Mouse (Mus musculus): ENCODE measurements at regions not wholly inside any gene's neighbourhood (a gene's known extent, or its start where the extent isn't known, plus 50 kb on each side); places are given as distances from the start of the nearest gene placed in this dataset.
A peak's percentile ranks its signal among the peaks of the same experiment; 100 is the strongest.

GRCm38 (mm10) chr13:44353899-44354298, 375.4 kb upstream of the Jarid2 start:
- Histone ChIP-seq H3K9ac (replicated peaks; ENCODE audit: low read depth, low read length) (no peak overlapping the region; the same call in 1 of the 2 replicates), H3K4me3 (ENCODE audit: low read depth, low read length) (no peak overlapping the region), H3K27me3 (ENCODE audit: control insufficient read depth, insufficient read depth, low read length) (no peaks in the 10 kb centered on the region), H3K36me3 (replicated peaks; ENCODE audit: control insufficient read depth, insufficient read depth, low read length) (no peaks in the 10 kb centered on the region), H3K4me1 (ENCODE audit: control insufficient read depth, insufficient read depth) (peaks cover 10% of the 10 kb centered on the region; the same call in 1 of the 2 replicates), H3K4me2 (ENCODE audit: low read depth, low read length) (peak overlapping the region; percentile 29), H3K27ac (ENCODE audit: low read depth) (no peak overlapping the region), H3K9me3 (replicated peaks; ENCODE audit: control insufficient read depth, low read length) (no peaks in the 10 kb centered on the region)
- TF ChIP-seq EP300 (IDR thresholded peaks at IDR 0.05; ENCODE audit: low read depth) (no peak), CTCF (IDR thresholded peaks at IDR 0.05; ENCODE audit: low read depth) (no peak)
- ATAC-seq (ENCODE audit: insufficient read depth, low read depth) (no peak; the same call in 1 of the 2 replicates), DNase-seq (ENCODE audit: low spot score) (no peak)
- WGBS, result 42% methylated on average over 9 of the region's 9 CpGs

GRCm38 (mm10) chr13:44355771-44356221, 373.5 kb upstream of the Jarid2 start:
- WGBS, result 15% methylated on average over 12 of the region's 12 CpGs
- Histone ChIP-seq H3K9me3 (replicated peaks; ENCODE audit: control insufficient read depth, low read length) (no peaks in the 10 kb centered on the region), H3K4me1 (ENCODE audit: control insufficient read depth, insufficient read depth) (peaks cover 10% of the 10 kb centered on the region; the same call in 1 of the 2 replicates), H3K27me3 (ENCODE audit: control insufficient read depth, insufficient read depth, low read length) (no peaks in the 10 kb centered on the region), H3K9ac (replicated peaks; ENCODE audit: low read depth, low read length) (no peak overlapping the region), H3K4me2 (ENCODE audit: low read depth, low read length) (peak overlapping the region; percentile 13), H3K36me3 (replicated peaks; ENCODE audit: control insufficient read depth, insufficient read depth, low read length) (no peaks in the 10 kb centered on the region), H3K4me3 (ENCODE audit: low read depth, low read length) (no peak overlapping the region), H3K27ac (ENCODE audit: low read depth) (peak overlapping the region; percentile 13)
- no peak for TF ChIP-seq CTCF (IDR thresholded peaks at IDR 0.05; ENCODE audit: low read depth)
- no peak for TF ChIP-seq EP300 (IDR thresholded peaks at IDR 0.05; ENCODE audit: low read depth)
- peak; percentile 51 for ATAC-seq (ENCODE audit: insufficient read depth, low read depth)
- peak; percentile 45 for DNase-seq (ENCODE audit: low spot score)

GRCm38 (mm10) chr13:44356981-44357380, 372.3 kb upstream of the Jarid2 start:
- ATAC-seq (ENCODE audit: insufficient read depth, low read depth) (no peak), DNase-seq (ENCODE audit: low spot score) (no peak)
- Histone ChIP-seq H3K4me3 (ENCODE audit: low read depth, low read length) (no peak overlapping the region), H3K36me3 (replicated peaks; ENCODE audit: control insufficient read depth, insufficient read depth, low read length) (no peaks in the 10 kb centered on the region), H3K27ac (ENCODE audit: low read depth) (no peak overlapping the region), H3K27me3 (ENCODE audit: control insufficient read depth, insufficient read depth, low read length) (no peaks in the 10 kb centered on the region), H3K9me3 (replicated peaks; ENCODE audit: control insufficient read depth, low read length) (no peaks in the 10 kb centered on the region), H3K9ac (replicated peaks; ENCODE audit: low read depth, low read length) (no peak overlapping the region), H3K4me1 (ENCODE audit: control insufficient read depth, insufficient read depth) (peaks cover 10% of the 10 kb centered on the region; the same call in 1 of the 2 replicates), H3K4me2 (ENCODE audit: low read depth, low read length) (no peak overlapping the region)
- WGBS, result 85% methylated on average over 11 of the region's 11 CpGs
- TF ChIP-seq CTCF (IDR thresholded peaks at IDR 0.05; ENCODE audit: low read depth), result no peak
- TF ChIP-seq EP300 (IDR thresholded peaks at IDR 0.05; ENCODE audit: low read depth), result no peak

DNA sequence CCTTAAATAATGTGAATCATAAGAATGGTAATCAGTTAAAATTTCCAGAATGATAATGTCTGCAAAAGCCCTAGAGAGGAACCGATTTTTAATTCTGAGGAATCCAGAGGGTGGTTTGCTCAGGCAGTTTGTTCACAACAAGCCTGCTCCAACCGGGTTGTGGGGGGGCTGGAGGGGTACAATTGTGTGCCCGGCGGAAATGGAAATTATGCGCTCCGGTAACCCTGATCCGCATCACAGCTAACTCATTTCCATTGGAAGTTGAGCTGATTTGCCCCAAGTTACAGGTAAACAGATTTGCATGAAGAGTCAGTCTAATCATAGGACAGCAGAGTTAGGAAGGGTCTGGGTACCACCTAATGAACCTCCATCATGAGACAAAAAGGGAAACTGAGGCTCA, 369.9 kb upstream of the Jarid2 start:
- no peak overlapping the region for H3K9ac ChIP-seq (replicated peaks; ENCODE audit: low read depth, low read length)
- no peaks in the 10 kb centered on the region for H3K27me3 ChIP-seq (ENCODE audit: control insufficient read depth, insufficient read depth, low read length)
- H3K9me3 ChIP-seq (replicated peaks; ENCODE audit: control insufficient read depth, low read length), result no peaks in the 10 kb centered on the region
- ATAC-seq (ENCODE audit: insufficient read depth, low read depth) (no peak), DNase-seq (ENCODE audit: low spot score) (no peak)
- H3K4me1 ChIP-seq (ENCODE audit: control insufficient read depth, insufficient read depth), result 0 out of 2 replicates have a peak, but pooled peaks cover 4% of the 10 kb centered on the region
- H3K36me3 ChIP-seq (replicated peaks; ENCODE audit: control insufficient read depth, insufficient read depth, low read length), result no peaks in the 10 kb centered on the region
- TF ChIP-seq EP300 (IDR thresholded peaks at IDR 0.05; ENCODE audit: low read depth) (no peak), CTCF (IDR thresholded peaks at IDR 0.05; ENCODE audit: low read depth) (no peak)
- no peak overlapping the region for H3K4me3 ChIP-seq (ENCODE audit: low read depth, low read length)
- H3K4me2 ChIP-seq (ENCODE audit: low read depth, low read length), result no peak overlapping the region
- WGBS, result 84% methylated on average over 7 of the region's 7 CpGs
- H3K27ac ChIP-seq (ENCODE audit: low read depth), result no peak overlapping the region

DNA sequence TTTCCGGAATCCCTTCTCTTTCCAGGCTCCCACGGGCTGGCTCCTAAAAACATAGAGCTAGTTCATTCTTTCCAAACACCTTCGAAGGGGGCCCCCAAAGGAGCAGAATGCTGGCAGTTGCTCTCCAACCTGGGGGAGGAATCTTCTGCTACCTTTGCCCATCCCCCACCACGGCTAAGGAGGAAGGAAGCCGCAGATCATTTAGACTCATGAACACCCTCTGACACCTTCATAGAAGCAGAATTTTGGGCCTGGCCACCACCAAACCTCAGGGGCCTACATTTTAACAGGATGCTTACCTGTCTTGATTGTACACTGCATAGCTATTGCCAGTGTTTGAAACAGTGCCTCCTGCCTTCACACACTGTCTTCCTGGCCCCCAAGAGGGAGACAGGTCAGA, 369.3 kb upstream of the Jarid2 start:
- WGBS, result 62% methylated on average over 5 of the region's 5 CpGs
- no peak for DNase-seq (ENCODE audit: low spot score)

GRCm38 (mm10) chr13:44360725-44361290, 368.5 kb upstream of the Jarid2 start:
- Histone ChIP-seq H3K4me3 (ENCODE audit: low read depth, low read length) (no peak overlapping the region), H3K27ac (ENCODE audit: low read depth) (no peak overlapping the region), H3K36me3 (replicated peaks; ENCODE audit: control insufficient read depth, insufficient read depth, low read length) (no peaks in the 10 kb centered on the region), H3K4me1 (ENCODE audit: control insufficient read depth, insufficient read depth) (0 out of 2 replicates have a peak, but pooled peaks cover 3% of the 10 kb centered on the region), H3K9ac (replicated peaks; ENCODE audit: low read depth, low read length) (no peak overlapping the region), H3K4me2 (ENCODE audit: low read depth, low read length) (no peak overlapping the region), H3K9me3 (replicated peaks; ENCODE audit: control insufficient read depth, low read length) (no peaks in the 10 kb centered on the region), H3K27me3 (ENCODE audit: control insufficient read depth, insufficient read depth, low read length) (no peaks in the 10 kb centered on the region)
- DNase-seq (ENCODE audit: low spot score), result no peak
- 71% methylated on average over 15 of the region's 15 CpGs for WGBS
- TF ChIP-seq EP300 (IDR thresholded peaks at IDR 0.05; ENCODE audit: low read depth), result no peak
- TF ChIP-seq CTCF (IDR thresholded peaks at IDR 0.05; ENCODE audit: low read depth), result no peak
- ATAC-seq (ENCODE audit: insufficient read depth, low read depth), result no peak

More for the DNA sequence above, 369.3 kb upstream of the Jarid2 start:
- no peak for ATAC-seq (ENCODE audit: insufficient read depth, low read depth)
- H3K27me3 ChIP-seq (ENCODE audit: control insufficient read depth, insufficient read depth, low read length), result no peaks in the 10 kb centered on the region
- H3K9me3 ChIP-seq (replicated peaks; ENCODE audit: control insufficient read depth, low read length), result no peaks in the 10 kb centered on the region
- TF ChIP-seq EP300 (IDR thresholded peaks at IDR 0.05; ENCODE audit: low read depth), result no peak
- no peak for TF ChIP-seq CTCF (IDR thresholded peaks at IDR 0.05; ENCODE audit: low read depth)
- H3K4me3 ChIP-seq (ENCODE audit: low read depth, low read length), result no peak overlapping the region
- H3K4me1 ChIP-seq (ENCODE audit: control insufficient read depth, insufficient read depth), result 0 out of 2 replicates have a peak, but pooled peaks cover 3% of the 10 kb centered on the region
- H3K27ac ChIP-seq (ENCODE audit: low read depth), result no peak overlapping the region
- H3K4me2 ChIP-seq (ENCODE audit: low read depth, low read length), result no peak overlapping the region
- no peaks in the 10 kb centered on the region for H3K36me3 ChIP-seq (replicated peaks; ENCODE audit: control insufficient read depth, insufficient read depth, low read length)
- H3K9ac ChIP-seq (replicated peaks; ENCODE audit: low read depth, low read length), result no peak overlapping the region

Data from heart, postnatal 0 days (tissue).